Mouse (Mus musculus): Measurements from ENCODE around the gene Zbtb8a. TPM values are rescaled to one million over a fixed set of nuclear protein-coding genes. Genes with fewer than 3 reads are reported as not detected.

Gene Zbtb8a
- polyA plus RNA-seq, 1 experiment = not detected

GRCm38 (mm10) chr4:129383586-129383985 is 5.7 kb upstream of the Zbtb8a start:
- Histone ChIP-seq H3K27ac (ENCODE audit: insufficient read depth, low read depth, low read length) (no peak overlapping the region), H3K4me1 (ENCODE audit: control insufficient read depth, insufficient read depth, low read length) (no peaks in the 10 kb centered on the region), H3K4me3 (ENCODE audit: insufficient read depth, low read depth, low read length) (no peak overlapping the region)
- TF ChIP-seq POLR2A (IDR thresholded peaks at IDR 0.05; ENCODE audit: insufficient read depth, low read depth, low read length) = no peak
- no peak for TF ChIP-seq CTCF (IDR thresholded peaks at IDR 0.05; ENCODE audit: insufficient read depth, low read depth, low read length)
- WGBS = 91% methylated on average over 3 of the region's 3 CpGs

- no peak overlapping the region for H3K27ac ChIP-seq (ENCODE audit: insufficient read depth, low read depth, low read length)
- TF ChIP-seq POLR2A (IDR thresholded peaks at IDR 0.05; ENCODE audit: insufficient read depth, low read depth, low read length) (no peak), CTCF (IDR thresholded peaks at IDR 0.05; ENCODE audit: insufficient read depth, low read depth, low read length) (no peak)
- no peaks in the 10 kb centered on the region for H3K4me1 ChIP-seq (ENCODE audit: control insufficient read depth, insufficient read depth, low read length)
- 93% methylated on average over 2 of the region's 2 CpGs for WGBS
- no peak overlapping the region for H3K4me3 ChIP-seq (ENCODE audit: insufficient read depth, low read depth, low read length)
These were observed 4.6 kb upstream of the Zbtb8a start for GRCm38 (mm10) chr4:129382488-129382887.

- no peaks in the 10 kb centered on the region for H3K4me1 ChIP-seq (ENCODE audit: control insufficient read depth, insufficient read depth, low read length)
- 86% methylated on average over 9 of the region's 9 CpGs for WGBS
- no peak overlapping the region for H3K4me3 ChIP-seq (ENCODE audit: insufficient read depth, low read depth, low read length)
- H3K27ac ChIP-seq (ENCODE audit: insufficient read depth, low read depth, low read length) = no peak overlapping the region
- no peak for TF ChIP-seq POLR2A (IDR thresholded peaks at IDR 0.05; ENCODE audit: insufficient read depth, low read depth, low read length)
- no peak for TF ChIP-seq CTCF (IDR thresholded peaks at IDR 0.05; ENCODE audit: insufficient read depth, low read depth, low read length)
These were observed 4.1 kb upstream of the Zbtb8a start for GRCm38 (mm10) chr4:129382029-129382428.

- TF ChIP-seq CTCF (IDR thresholded peaks at IDR 0.05; ENCODE audit: insufficient read depth, low read depth, low read length) (no peak), POLR2A (IDR thresholded peaks at IDR 0.05; ENCODE audit: insufficient read depth, low read depth, low read length) (no peak)
- Histone ChIP-seq H3K27ac (ENCODE audit: insufficient read depth, low read depth, low read length) (no peak overlapping the region), H3K4me1 (ENCODE audit: control insufficient read depth, insufficient read depth, low read length) (no peaks in the 10 kb centered on the region), H3K4me3 (ENCODE audit: insufficient read depth, low read depth, low read length) (no peak overlapping the region)
- 86% methylated on average over 8 of the region's 8 CpGs for WGBS
These were observed 3.2 kb upstream of the Zbtb8a start for GRCm38 (mm10) chr4:129381148-129381547.

GRCm38 (mm10) chr4:129379805-129380204 is 1.9 kb upstream of the Zbtb8a start:
- TF ChIP-seq POLR2A (IDR thresholded peaks at IDR 0.05; ENCODE audit: insufficient read depth, low read depth, low read length) (no peak), CTCF (IDR thresholded peaks at IDR 0.05; ENCODE audit: insufficient read depth, low read depth, low read length) (no peak)
- no peak overlapping the region for H3K4me3 ChIP-seq (ENCODE audit: insufficient read depth, low read depth, low read length)
- 92% methylated on average over 3 of the region's 3 CpGs for WGBS
- H3K4me1 ChIP-seq (ENCODE audit: control insufficient read depth, insufficient read depth, low read length) = no peaks in the 10 kb centered on the region
- H3K27ac ChIP-seq (ENCODE audit: insufficient read depth, low read depth, low read length) = no peak overlapping the region

GRCm38 (mm10) chr4:129376961-129377545 is 863 bp downstream of the Zbtb8a start:
- Histone ChIP-seq H3K4me3 (ENCODE audit: insufficient read depth, low read depth, low read length) (peak overlapping the region; percentile 89), H3K4me1 (ENCODE audit: control insufficient read depth, insufficient read depth, low read length) (no peaks in the 10 kb centered on the region), H3K27ac (ENCODE audit: insufficient read depth, low read depth, low read length) (peak overlapping the region; percentile 55)
- WGBS = 1% methylated on average over 66 of the region's 68 CpGs
- TF ChIP-seq POLR2A (IDR thresholded peaks at IDR 0.05; ENCODE audit: insufficient read depth, low read depth, low read length) (no peak), CTCF (IDR thresholded peaks at IDR 0.05; ENCODE audit: insufficient read depth, low read depth, low read length) (no peak)

GRCm38 (mm10) chr4:129375821-129376220 is 2.1 kb downstream of the Zbtb8a start:
- Histone ChIP-seq H3K4me3 (ENCODE audit: insufficient read depth, low read depth, low read length) (no peak overlapping the region), H3K4me1 (ENCODE audit: control insufficient read depth, insufficient read depth, low read length) (no peaks in the 10 kb centered on the region), H3K27ac (ENCODE audit: insufficient read depth, low read depth, low read length) (no peak overlapping the region)
- WGBS = 88% methylated on average over 5 of the region's 5 CpGs
- TF ChIP-seq POLR2A (IDR thresholded peaks at IDR 0.05; ENCODE audit: insufficient read depth, low read depth, low read length) = no peak
- no peak for TF ChIP-seq CTCF (IDR thresholded peaks at IDR 0.05; ENCODE audit: insufficient read depth, low read depth, low read length)

- no peaks in the 10 kb centered on the region for H3K4me1 ChIP-seq (ENCODE audit: control insufficient read depth, insufficient read depth, low read length)
- H3K27ac ChIP-seq (ENCODE audit: insufficient read depth, low read depth, low read length) = no peak overlapping the region
- TF ChIP-seq POLR2A (IDR thresholded peaks at IDR 0.05; ENCODE audit: insufficient read depth, low read depth, low read length) (no peak), CTCF (IDR thresholded peaks at IDR 0.05; ENCODE audit: insufficient read depth, low read depth, low read length) (no peak)
- 50% methylated on average over 6 of the region's 6 CpGs for WGBS
- no peak overlapping the region for H3K4me3 ChIP-seq (ENCODE audit: insufficient read depth, low read depth, low read length)
These were observed 2.9 kb downstream of the Zbtb8a start for GRCm38 (mm10) chr4:129375000-129375399.

- Histone ChIP-seq H3K4me3 (ENCODE audit: insufficient read depth, low read depth, low read length) (no peak overlapping the region), H3K27ac (ENCODE audit: insufficient read depth, low read depth, low read length) (no peak overlapping the region), H3K4me1 (ENCODE audit: control insufficient read depth, insufficient read depth, low read length) (no peaks in the 10 kb centered on the region)
- no peak for TF ChIP-seq POLR2A (IDR thresholded peaks at IDR 0.05; ENCODE audit: insufficient read depth, low read depth, low read length)
- no peak for TF ChIP-seq CTCF (IDR thresholded peaks at IDR 0.05; ENCODE audit: insufficient read depth, low read depth, low read length)
- WGBS = 66% methylated on average over 11 of the region's 11 CpGs
These were observed 3.6 kb downstream of the Zbtb8a start for GRCm38 (mm10) chr4:129374219-129374755.
